Mouse (Mus musculus): ENCODE measurements around the gene Tlr12.
"Not testable (repeated sequence)": the region's sequence is repeated elsewhere in the genome, so short reads cannot be mapped to it uniquely, and the experiment has no call there.

Tlr12 gene

DNA sequence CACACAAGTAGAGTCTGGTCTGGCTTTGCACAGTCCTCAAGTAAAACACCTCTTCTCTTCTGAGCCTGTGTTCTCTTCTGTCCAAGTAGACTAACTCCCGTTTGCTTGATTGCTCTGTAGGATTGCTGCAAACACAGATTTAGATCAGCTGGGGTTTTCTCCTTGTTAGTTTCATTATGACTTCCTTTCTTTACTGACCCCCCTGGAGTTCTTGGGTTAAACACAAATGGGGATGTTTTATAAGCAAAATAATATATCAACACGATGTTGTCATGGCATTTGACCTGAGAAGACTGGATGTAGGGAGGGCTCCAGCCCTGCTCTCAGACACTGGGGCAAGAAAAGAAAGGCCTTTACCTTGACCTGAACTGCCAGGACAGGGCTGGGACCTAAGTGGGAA lies 544 bp upstream of the Tlr12 start:
- no peak for DNase-seq (ENCODE audit: low spot score)

GRCm38 (mm10) chr4:128617363-128618120 lies 877 bp downstream of the Tlr12 start:
- peak; percentile 35 for DNase-seq (ENCODE audit: low spot score)

DNA sequence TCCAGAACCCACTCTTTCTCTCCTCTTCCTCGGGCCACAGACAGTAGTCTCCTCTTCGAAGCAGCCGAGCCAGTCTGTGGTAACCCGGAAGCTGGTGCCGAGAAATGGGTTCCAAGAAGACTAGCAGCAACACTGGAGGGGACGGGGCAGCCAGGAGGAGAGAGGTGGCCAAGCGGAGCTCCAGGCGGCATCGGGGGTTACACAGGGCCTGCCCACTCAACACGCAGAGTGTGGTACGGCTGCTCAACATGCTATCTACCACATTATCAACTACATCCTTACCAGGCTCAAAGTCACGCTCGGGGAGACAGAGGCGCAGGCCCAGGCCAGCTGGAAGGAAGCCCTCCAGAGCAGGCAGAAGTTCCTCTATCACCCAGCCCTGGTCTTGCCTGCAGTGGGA lies 2.7 kb downstream of the Tlr12 start:
- DNase-seq (ENCODE audit: low spot score): no peak

DNA sequence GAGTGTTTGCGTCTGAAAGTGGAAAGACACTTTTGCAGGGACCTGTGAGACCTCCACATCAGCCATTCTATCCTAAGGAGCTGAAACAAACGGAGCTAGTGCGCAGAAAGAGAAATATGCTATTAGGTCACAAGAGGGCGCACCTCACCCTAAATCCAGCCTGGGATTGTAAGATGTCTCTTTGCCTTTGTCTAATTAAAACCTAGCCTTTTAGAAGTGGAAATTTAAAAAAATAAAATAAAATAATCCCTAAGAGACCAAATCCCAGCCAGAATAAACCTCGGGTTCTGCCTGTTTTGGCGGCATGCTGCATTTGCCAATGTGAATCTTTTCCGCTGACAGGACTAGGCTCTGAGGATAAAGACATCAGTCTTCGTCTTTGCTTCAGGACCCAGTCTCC lies 5.1 kb downstream of the Tlr12 start:
- DNase-seq (ENCODE audit: low spot score): peak; percentile 49

- DNase-seq (ENCODE audit: low spot score): not testable (repeated sequence)
These were observed 6.7 kb downstream of the Tlr12 start for GRCm38 (mm10) chr4:128611726-128612125.

- DNase-seq (ENCODE audit: low spot score): no peak
These were observed 7.7 kb downstream of the Tlr12 start for GRCm38 (mm10) chr4:128610706-128611105.

DNA sequence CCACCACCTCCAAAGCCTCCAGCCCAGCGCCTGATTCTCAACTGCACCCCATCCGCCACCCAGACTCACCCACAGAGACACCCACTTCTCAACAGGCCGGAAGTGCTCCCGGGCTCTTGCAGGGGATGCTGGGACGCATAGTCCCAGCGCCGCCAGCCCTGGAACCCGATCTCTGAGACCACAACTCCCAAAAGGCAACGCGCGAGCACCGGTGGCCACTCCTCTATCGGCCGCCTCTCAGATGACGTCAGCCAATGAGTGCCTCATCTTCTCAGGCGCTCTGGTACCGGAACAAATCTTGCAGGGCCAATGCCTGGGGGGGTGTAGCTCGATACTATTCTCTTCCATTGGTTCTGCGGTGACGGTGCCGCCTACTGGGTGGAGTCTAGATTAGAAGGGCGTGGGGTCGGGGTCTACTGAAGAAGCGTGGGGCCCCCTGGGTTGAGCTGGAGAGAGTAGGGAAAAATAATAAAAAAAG lies 8.5 kb downstream of the Tlr12 start, which contains the start of gene Zscan20:
Zscan20 (minus strand) TSS at position 174 of the 478 bp plus-strand sequence.
- DNase-seq (ENCODE audit: low spot score): peak; percentile 98

DNA sequence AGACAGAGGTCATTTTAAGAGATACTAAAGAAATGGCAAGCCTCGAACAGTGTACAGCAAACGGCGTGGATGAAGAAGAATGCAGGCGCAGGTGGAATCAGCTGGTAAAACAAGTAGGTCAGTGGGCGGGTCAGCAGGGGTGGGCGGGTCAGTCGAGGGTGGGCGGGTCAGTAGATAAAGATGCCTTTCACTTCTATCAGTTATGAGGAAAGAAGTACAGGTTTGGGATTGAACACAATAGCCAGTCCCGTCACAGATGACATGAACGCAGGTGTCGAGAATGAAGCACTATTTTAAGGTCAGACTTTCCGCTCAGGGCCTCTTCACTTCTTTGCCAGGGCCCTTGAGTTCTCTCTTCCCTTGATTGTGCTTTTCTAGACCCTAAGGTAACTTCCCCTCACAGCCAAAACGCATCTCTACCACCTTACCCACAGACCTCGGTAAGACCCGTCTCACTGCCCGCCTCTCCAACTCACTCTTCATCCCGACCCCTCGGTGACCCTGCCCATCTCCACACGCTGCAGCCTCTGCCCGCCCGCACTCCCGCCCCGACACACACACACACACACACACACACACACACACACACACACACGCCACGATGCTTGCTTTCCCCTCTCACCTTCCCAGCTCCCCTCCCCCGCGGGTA lies 9.0 kb downstream of the Tlr12 start:
- DNase-seq (ENCODE audit: low spot score): no peak

GRCm38 (mm10) chr4:128607661-128608060 lies 10.8 kb downstream of the Tlr12 start:
- no peak for DNase-seq (ENCODE audit: low spot score)

- no peak for DNase-seq (ENCODE audit: low spot score)
These were observed 11.8 kb downstream of the Tlr12 start for GRCm38 (mm10) chr4:128606586-128606985.

DNA sequence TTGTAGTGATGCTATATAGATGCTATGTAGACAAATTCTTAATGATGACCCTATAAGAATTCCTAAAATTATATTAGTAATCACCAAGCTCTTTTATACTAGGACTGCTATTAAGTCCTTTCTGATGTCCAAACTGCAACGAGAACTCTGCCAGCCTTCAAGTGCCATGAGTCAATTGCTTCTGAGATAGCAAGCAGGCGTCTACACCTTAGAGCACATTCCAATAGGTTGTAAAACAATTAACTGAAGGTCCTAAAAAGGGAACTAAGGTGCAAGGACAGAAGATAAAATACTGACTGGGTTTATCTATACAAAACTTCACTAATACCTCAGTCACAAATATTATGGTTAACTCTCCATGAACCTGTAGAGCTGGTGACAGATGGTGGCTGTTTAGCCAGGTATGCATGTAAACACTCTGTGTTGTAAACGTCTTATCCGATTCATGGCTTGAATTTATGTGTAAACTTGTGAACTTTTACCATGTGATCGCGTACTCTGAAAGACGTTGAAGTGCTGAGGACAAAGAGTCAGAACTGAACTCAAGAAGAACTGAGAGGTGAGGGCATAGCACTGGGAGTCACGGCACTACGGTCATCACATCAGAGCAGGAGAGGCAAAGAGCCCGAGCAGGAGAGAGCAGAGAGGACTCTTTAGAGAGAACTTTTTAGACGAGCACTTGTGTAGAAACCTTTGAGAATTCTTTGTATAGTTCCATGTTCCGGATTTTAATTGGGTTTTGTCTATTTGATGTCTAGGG lies 20.4 kb downstream of the Tlr12 start:
- DNase-seq (ENCODE audit: low spot score): no peak

DNA sequence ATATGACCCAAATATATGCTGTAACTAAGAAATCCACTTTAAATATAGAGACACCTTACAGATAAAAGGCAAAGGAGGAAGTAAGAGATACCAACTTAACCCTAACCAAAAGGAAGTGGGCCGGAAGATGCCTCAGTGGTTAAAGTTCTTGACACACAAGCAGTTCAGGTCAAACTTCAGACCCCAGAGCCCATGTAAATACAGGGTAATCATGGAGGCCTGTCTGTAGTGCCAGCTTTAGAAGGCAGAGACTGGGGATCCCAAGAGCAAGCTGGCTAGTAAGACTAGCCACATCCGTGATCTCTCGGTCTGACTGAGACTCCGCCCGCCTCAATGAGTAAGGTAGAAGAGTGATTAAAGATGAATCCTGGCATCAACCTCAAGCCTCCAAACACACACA lies 24.4 kb downstream of the Tlr12 start:
- DNase-seq (ENCODE audit: low spot score): peak; percentile 31

GRCm38 (mm10) chr4:128593286-128593685 lies 25.1 kb downstream of the Tlr12 start:
- DNase-seq (ENCODE audit: low spot score): no peak

- peak; percentile 42 for DNase-seq (ENCODE audit: low spot score)
These were observed 39.2 kb downstream of the Tlr12 start for GRCm38 (mm10) chr4:128579182-128579581.

GRCm38 (mm10) chr4:128575811-128576210 lies 42.6 kb downstream of the Tlr12 start:
- no peak for DNase-seq (ENCODE audit: low spot score)

All from T-cell, adult 2 months (primary cell).